Mouse (Mus musculus) hindbrain, embryonic 16.5 days (tissue): ENCODE data around the gene Cad. TPM values are rescaled to one million over a fixed set of nuclear protein-coding genes. Genes with fewer than 3 reads are reported as not detected.
"Not testable (repeated sequence)": the region's sequence is repeated elsewhere in the genome, so short reads cannot be mapped to it uniquely, and the experiment has no call there.

ENCODE experiments used
- ATAC-seq: fragments of 200-750 bp; cut with Nextera tagmentation; 2 replicates; pipeline ENCODE4 v1.8.0; 2017; ENCODE audit warnings: moderate TSS enrichment, moderate library complexity
- H3K27ac ChIP-seq: fragments of 300-500 bp; sonication (generic); 2 replicates; pipeline ENCODE4 v1.5.1; 2014; ENCODE audit warnings: low read depth, mild to moderate bottlenecking, control low read depth, low read length, moderate library complexity
- H3K27me3 ChIP-seq: fragments of 300-500 bp; sonication (generic); replicated peaks from 2 replicates; pipeline ENCODE4 v1.6.1; 2014; ENCODE audit warnings: low read length; ENCODE audit not compliant: control insufficient read depth, insufficient read depth
- H3K36me3 ChIP-seq: fragments of 300-500 bp; sonication (generic); 2 replicates; pipeline ENCODE4 v1.6.1; 2014; ENCODE audit warnings: mild to moderate bottlenecking, low read length, moderate library complexity, mixed read lengths; ENCODE audit not compliant: control insufficient read depth, insufficient read depth
- H3K4me1 ChIP-seq: fragments of 300-500 bp; sonication (generic); 2 replicates; pipeline ENCODE4 v1.6.1; 2014; ENCODE audit warnings: low read depth, low read length; ENCODE audit not compliant: control insufficient read depth, insufficient read depth
- H3K4me2 ChIP-seq: fragments of 300-500 bp; sonication (generic); 2 replicates; pipeline ENCODE4 v1.6.1; 2014; ENCODE audit warnings: mild to moderate bottlenecking, low read length, control low read depth, moderate library complexity
- H3K4me3 ChIP-seq: fragments of 300-500 bp; sonication (generic); 2 replicates; pipeline ENCODE4 v1.5.1; 2014; ENCODE audit warnings: mild to moderate bottlenecking, low read length, control low read depth, moderate library complexity
- H3K9ac ChIP-seq: fragments of 300-500 bp; sonication (generic); 2 replicates; pipeline ENCODE4 v1.6.1; 2014; ENCODE audit warnings: low read depth, mild to moderate bottlenecking, control low read depth, low read length, moderate library complexity
- H3K9me3 ChIP-seq: fragments of 300-500 bp; sonication (generic); 2 replicates; pipeline ENCODE4 v1.6.1; 2014; ENCODE audit warnings: mild to moderate bottlenecking, low read length, moderate library complexity; ENCODE audit not compliant: control insufficient read depth
- WGBS: fragments of 180-500 bp; shearing (Covaris S2); extraction: QIAGEN DNeasy Blood & Tissue Kit; methylation state at CpG from one replicate; pipeline ENCODE4 v1.1.7; 2014; 5-methylcytosine and 5-hydroxymethylcytosine counted together
- polyA plus RNA-seq: library from polyadenylated mRNA; unstranded; fragments of >200 nt; fragmentation: Nextera tagmentation; extraction: Ambion mirVana; gene quantifications from 2 replicates; pipeline ENCODE4 v1.2.1, GENCODE M21; 2015

Gene Cad
- 11.6 and 16.8 TPM in 2 replicates for polyA plus RNA-seq

DNA sequence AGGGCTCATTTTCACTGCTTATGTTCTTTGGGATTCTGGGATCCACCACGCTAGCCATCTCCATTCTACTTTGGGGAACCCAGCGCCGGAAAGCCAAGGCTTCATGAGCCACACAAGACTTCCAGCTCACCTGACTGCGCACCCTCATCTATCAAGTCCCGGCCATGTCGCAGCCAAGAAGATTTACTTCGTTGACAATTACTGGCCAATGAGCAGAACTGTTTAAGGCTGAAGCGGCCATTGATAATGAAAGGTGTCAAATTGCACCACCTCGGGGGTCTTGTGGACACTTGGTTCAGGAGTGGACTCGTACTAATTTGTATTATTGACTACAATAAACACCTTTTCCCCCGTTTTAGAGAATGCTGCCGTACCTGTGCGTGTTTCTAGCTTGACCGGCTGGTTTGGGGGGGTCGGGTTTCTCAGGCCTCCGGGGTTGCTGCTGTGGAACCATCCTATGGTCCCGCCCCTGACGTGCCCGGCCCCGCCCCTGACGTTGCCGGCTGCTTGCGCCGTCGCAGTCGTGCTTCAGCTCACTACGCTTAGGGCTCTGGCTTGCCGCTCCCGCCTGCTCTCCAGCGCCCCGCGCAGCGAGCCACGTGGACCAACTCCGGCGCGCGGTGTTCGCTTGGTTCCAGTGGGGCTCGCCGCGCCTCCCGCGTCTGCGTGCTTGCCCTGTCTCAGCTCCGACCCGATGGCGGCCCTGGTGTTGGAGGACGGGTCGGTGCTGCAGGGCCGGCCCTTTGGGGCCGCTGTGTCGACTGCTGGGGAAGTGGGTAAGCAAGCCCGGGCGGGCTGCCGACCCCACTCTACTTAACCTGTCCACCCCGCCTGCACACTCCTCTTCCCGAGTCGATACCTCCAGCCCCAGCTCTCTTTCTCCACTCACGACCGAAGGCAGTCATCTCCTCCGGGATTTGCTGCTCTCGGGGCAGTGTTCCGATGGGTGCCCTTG is at the start of gene Cad:
TSS of gene Cad (plus strand) at position 520 of the 955 bp plus-strand sequence.
- ATAC-seq = peak; percentile 98
- Histone ChIP-seq H3K27ac (peak within 1 kb of the TSS; percentile 80), H3K4me3 (peak within 1 kb of the TSS; percentile 76), H3K27me3 (no peaks in the 10 kb centered on the region), H3K4me2 (peak within 1 kb of the TSS; percentile 97), H3K9me3 (no peaks in the 10 kb centered on the region), H3K36me3 (no peaks in the 10 kb centered on the region; the same call in 1 of the 2 replicates), H3K9ac (peak within 1 kb of the TSS; percentile 88), H3K4me1 (peaks cover 15% of the 10 kb centered on the region)
- WGBS = under 1% methylated on average over 48 of the region's 64 CpGs

DNA sequence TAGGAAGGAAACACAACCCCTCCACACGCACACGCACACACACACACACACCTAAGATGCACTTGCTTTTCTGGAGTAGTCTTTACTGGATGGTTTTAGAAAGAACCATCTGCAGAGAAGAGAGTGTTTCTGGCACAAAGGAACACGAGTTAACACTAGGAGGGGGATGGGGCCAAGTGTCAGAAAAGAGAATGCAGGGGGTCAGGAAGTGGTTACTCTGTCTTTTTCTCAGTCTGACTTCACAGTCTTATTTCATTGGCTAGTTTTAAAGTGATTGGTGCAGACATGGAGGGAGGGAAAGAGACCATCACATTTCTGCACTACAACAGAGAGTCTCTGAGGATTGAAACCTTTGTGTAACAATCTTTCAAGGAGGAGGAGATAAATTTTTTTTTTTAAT is 41.8 kb upstream of the Cad start:
- Histone ChIP-seq H3K4me2 (no peak overlapping the region), H3K27ac (no peak overlapping the region), H3K9me3 (no peaks in the 10 kb centered on the region), H3K27me3 (no peaks in the 10 kb centered on the region), H3K4me3 (no peak overlapping the region), H3K36me3 (no peaks in the 10 kb centered on the region), H3K4me1 (no peaks in the 10 kb centered on the region), H3K9ac (no peak overlapping the region)
- ATAC-seq = no peak
- WGBS = 72% methylated on average over 3 of the region's 3 CpGs

- no peaks in the 10 kb centered on the region for H3K4me1 ChIP-seq
- H3K4me2 ChIP-seq = no peak overlapping the region
- no peak for ATAC-seq
- no peak overlapping the region for H3K4me3 ChIP-seq
- no peaks in the 10 kb centered on the region for H3K27me3 ChIP-seq
- 80% methylated on average over 2 of the region's 2 CpGs for WGBS
- no peaks in the 10 kb centered on the region for H3K9me3 ChIP-seq
- no peaks in the 10 kb centered on the region for H3K36me3 ChIP-seq
- H3K27ac ChIP-seq = no peak overlapping the region
- no peak overlapping the region for H3K9ac ChIP-seq
These were observed 38.7 kb upstream of the Cad start for GRCm38 (mm10) chr5:31015913-31016312.

DNA sequence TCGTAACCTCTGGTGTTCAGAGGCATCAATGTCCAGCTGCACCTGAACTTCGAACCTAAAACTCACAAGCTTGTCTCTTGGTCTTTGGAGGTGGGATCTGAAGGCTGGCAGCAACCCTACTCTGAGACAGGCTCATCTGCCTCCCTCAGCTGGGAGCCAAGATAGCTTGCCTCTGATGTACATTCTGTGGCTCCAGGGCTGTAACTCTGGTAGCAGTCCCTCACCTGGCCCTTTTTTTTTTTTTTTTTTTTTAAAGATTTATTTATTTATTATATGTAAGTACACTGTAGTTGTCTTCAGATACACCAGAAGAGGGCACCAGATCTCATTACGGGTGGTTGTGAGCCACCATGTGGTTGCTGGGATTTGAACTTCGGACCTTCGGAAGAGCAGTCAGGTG is 32.8 kb upstream of the Cad start:
- not testable (repeated sequence) for H3K4me3 ChIP-seq, H3K4me1 ChIP-seq, H3K27ac ChIP-seq, H3K4me2 ChIP-seq, H3K9me3 ChIP-seq, ATAC-seq, H3K9ac ChIP-seq, H3K36me3 ChIP-seq, H3K27me3 ChIP-seq
- 88% methylated on average over 4 of the region's 5 CpGs for WGBS

GRCm38 (mm10) chr5:31022690-31023089 is 31.9 kb upstream of the Cad start:
- H3K27ac ChIP-seq = no peak overlapping the region
- ATAC-seq = no peak
- WGBS = 41% methylated on average over 1 of the region's 1 CpGs

DNA sequence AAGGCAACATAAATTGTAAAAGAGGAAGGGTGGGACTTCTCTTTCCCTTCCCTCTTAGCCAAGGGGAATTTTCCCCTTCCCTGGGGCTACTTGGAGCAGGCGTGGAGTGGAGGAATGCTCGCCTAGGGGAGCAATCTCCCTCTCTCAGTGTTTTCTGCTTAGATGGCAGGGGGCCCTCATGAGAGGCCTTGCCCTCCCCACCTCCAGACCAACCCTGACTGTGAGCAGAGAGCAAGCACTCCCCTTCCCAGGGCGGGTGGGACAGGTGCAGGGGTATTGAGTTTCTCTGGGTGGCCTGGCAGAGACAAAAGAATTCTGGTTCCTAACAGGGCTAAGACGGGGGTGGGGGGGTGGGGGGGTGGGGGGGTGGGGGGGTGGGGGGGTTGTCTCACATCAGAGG is 31.3 kb upstream of the Cad start:
- H3K27ac ChIP-seq = no peak overlapping the region
- no peak for ATAC-seq
- no peaks in the 10 kb centered on the region for H3K4me1 ChIP-seq
- no peak overlapping the region for H3K9ac ChIP-seq
- no peak overlapping the region for H3K4me2 ChIP-seq
- H3K4me3 ChIP-seq = no peak overlapping the region
- 5% methylated on average over 4 of the region's 4 CpGs for WGBS
- H3K36me3 ChIP-seq = no peaks in the 10 kb centered on the region
- H3K9me3 ChIP-seq = no peaks in the 10 kb centered on the region
- H3K27me3 ChIP-seq = no peaks in the 10 kb centered on the region

More at GRCm38 (mm10) chr5:31022690-31023089, 31.9 kb upstream of the Cad start:
- H3K4me1 ChIP-seq = no peaks in the 10 kb centered on the region
- H3K27me3 ChIP-seq = no peaks in the 10 kb centered on the region
- no peak overlapping the region for H3K4me3 ChIP-seq
- H3K4me2 ChIP-seq = no peak overlapping the region
- no peak overlapping the region for H3K9ac ChIP-seq
- no peaks in the 10 kb centered on the region for H3K9me3 ChIP-seq
- no peaks in the 10 kb centered on the region for H3K36me3 ChIP-seq

DNA sequence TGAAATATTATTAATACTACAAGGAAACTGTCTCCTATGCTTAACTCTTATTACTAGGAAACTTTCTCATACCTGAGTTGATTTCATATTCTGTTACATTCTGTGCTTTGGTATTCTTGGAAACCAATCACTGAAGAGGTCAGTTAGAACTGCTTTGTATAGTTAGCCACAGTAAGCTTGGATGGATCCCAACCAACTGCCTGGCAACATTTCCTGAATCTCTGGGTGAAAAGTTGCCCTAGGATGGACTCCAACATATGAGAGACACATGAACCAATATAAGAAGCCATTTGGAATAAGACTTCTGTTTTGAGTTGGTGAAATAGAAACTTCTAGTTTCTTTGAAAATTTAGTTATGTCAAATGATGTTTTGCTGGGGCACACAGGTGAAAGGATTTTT is 29.9 kb upstream of the Cad start:
- Histone ChIP-seq H3K9me3 (no peaks in the 10 kb centered on the region), H3K36me3 (no peaks in the 10 kb centered on the region), H3K4me1 (no peaks in the 10 kb centered on the region), H3K27me3 (no peaks in the 10 kb centered on the region), H3K4me3 (no peak overlapping the region), H3K27ac (no peak overlapping the region), H3K4me2 (no peak overlapping the region), H3K9ac (no peak overlapping the region)
- no peak for ATAC-seq

DNA sequence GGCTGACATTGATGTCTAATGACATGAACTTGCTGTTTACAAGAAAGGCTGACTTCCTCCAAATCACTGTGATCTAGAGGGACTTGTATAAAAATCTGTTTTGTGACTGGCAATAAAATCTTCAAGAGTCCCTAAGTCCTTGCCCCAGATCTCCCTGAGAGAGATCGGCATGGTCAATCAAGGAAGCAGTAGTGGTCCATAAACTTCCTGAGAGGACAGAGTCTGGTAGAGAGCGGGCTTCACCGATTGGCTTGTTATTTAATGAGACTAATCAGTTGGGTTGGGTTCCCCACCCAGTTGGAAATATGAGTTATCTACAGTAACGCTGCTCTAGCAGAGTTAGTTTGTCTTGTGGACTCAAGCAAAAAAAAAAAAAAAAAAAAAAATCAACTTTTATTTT is 23.7 kb upstream of the Cad start:
- Histone ChIP-seq H3K27ac (no peak overlapping the region), H3K9me3 (no peaks in the 10 kb centered on the region), H3K36me3 (no peaks in the 10 kb centered on the region), H3K9ac (no peak overlapping the region), H3K4me1 (no peaks in the 10 kb centered on the region), H3K4me2 (no peak overlapping the region), H3K4me3 (no peak overlapping the region), H3K27me3 (no peaks in the 10 kb centered on the region)
- WGBS = 93% methylated on average over 4 of the region's 4 CpGs
- ATAC-seq = no peak

- H3K4me3 ChIP-seq = no peak overlapping the region
- H3K4me1 ChIP-seq = no peaks in the 10 kb centered on the region
- H3K4me2 ChIP-seq = no peak overlapping the region
- no peak overlapping the region for H3K9ac ChIP-seq
- 85% methylated on average over 8 of the region's 8 CpGs for whole genome bisulfite sequencing
- H3K27me3 ChIP-seq = no peaks in the 10 kb centered on the region
- no peak overlapping the region for H3K27ac ChIP-seq
- no peaks in the 10 kb centered on the region for H3K9me3 ChIP-seq
- 0 out of 2 replicates have a peak, but pooled peaks cover 2% of the 10 kb centered on the region for H3K36me3 ChIP-seq
- no peak for ATAC-seq
These were observed 23.1 kb upstream of the Cad start for GRCm38 (mm10) chr5:31031508-31031907.
